Mouse (Mus musculus): Measurements from ENCODE around the gene Gm8857.
"Not testable (repeated sequence)": the region's sequence is repeated elsewhere in the genome, so short reads cannot be mapped to it uniquely, and the experiment has no call there.

DNA sequence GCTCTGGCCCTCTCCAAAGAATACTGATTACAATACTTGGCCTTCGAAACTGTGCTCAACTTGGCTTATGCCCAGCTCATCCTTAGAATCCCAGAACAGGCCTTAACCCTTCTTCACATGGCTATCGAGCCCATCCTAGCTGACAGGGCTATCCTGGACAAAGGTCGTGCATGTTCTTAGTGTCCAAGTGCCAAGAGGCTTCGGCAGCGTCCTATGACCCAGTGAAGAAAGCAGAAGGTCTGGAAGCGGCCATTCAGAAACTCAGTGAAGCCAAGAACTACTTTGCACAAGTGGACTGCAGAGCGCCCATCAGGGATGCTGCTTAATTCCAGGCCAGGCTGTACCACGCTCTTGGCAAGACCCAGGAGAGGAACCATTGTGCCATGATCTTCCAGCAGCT is 10.4 kb downstream of the Gm8857 start:
- TF ChIP-seq GATA1 (IDR thresholded peaks at IDR 0.05; ENCODE audit: borderline replicate concordance, low read length); FLI1 (IDR thresholded peaks at IDR 0.05; ENCODE audit: low read length): not testable (repeated sequence)

All from megakaryocyte, embryonic 14.5 days (primary cell).